Mouse (Mus musculus): ENCODE data around the gene Gnptab. TPM values are rescaled to one million over a fixed set of nuclear protein-coding genes. Genes with fewer than 3 reads are reported as not detected.

Gnptab gene
- polyA plus RNA-seq, 1 experiment from 2014 or later, result 10.1 TPM

GRCm38 (mm10) chr10:88412290-88412995, 33.5 kb downstream of the Gnptab start:
- Histone ChIP-seq H3K4me3 (ENCODE audit: low read depth, low read length) (no peak overlapping the region), H3K36me3 (ENCODE audit: control insufficient read depth, insufficient read depth, low read length) (no peaks in the 10 kb centered on the region; the same call in 1 of the 2 replicates), H3K4me1 (replicated peaks; ENCODE audit: control insufficient read depth, insufficient read depth, low read length) (no peaks in the 10 kb centered on the region), H3K9me3 (ENCODE audit: control insufficient read depth, low read length) (no peaks in the 10 kb centered on the region), H3K4me2 (no peak overlapping the region), H3K27ac (ENCODE audit: low read depth, low read length) (no peak overlapping the region), H3K27me3 (replicated peaks; ENCODE audit: control insufficient read depth, insufficient read depth, low read length) (no peaks in the 10 kb centered on the region), H3K9ac (ENCODE audit: low read depth, low read length) (no peak overlapping the region)
- DNase-seq (ENCODE audit: low spot score), result no peak
- ATAC-seq (replicated peaks; ENCODE audit: low FRiP score), result no peak
- 82% methylated on average over 17 of the region's 17 CpGs for WGBS

DNA sequence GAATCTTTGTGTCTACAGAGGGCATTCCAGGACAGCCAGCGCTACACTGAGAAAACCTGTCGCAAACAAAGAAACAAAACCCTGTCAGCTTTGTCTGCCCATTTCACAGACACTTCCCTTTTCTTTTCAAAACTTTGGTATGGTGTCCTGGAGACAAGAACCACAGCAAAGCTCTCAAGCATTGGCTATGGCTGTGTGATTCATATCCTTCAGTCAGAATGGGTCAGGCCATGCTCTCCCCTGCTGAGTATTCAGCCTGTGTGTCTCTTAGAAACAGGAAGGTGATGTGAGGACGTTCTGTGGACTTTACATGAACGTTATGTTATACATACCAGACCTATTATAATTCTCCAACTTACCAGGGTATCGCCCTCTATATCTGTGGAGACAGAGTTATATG, 38.8 kb downstream of the Gnptab start:
- Histone ChIP-seq H3K9me3 (ENCODE audit: control insufficient read depth, low read length) (no peaks in the 10 kb centered on the region), H3K4me1 (replicated peaks; ENCODE audit: control insufficient read depth, insufficient read depth, low read length) (no peaks in the 10 kb centered on the region), H3K9ac (ENCODE audit: low read depth, low read length) (no peak overlapping the region), H3K36me3 (ENCODE audit: control insufficient read depth, insufficient read depth, low read length) (no peaks in the 10 kb centered on the region; the same call in 1 of the 2 replicates), H3K27ac (ENCODE audit: low read depth, low read length) (no peak overlapping the region), H3K4me3 (ENCODE audit: low read depth, low read length) (no peak overlapping the region), H3K4me2 (no peak overlapping the region), H3K27me3 (replicated peaks; ENCODE audit: control insufficient read depth, insufficient read depth, low read length) (no peaks in the 10 kb centered on the region)
- 84% methylated on average over 5 of the region's 5 CpGs for WGBS
- ATAC-seq (replicated peaks; ENCODE audit: low FRiP score) (no peak), DNase-seq (ENCODE audit: low spot score) (no peak)

DNA sequence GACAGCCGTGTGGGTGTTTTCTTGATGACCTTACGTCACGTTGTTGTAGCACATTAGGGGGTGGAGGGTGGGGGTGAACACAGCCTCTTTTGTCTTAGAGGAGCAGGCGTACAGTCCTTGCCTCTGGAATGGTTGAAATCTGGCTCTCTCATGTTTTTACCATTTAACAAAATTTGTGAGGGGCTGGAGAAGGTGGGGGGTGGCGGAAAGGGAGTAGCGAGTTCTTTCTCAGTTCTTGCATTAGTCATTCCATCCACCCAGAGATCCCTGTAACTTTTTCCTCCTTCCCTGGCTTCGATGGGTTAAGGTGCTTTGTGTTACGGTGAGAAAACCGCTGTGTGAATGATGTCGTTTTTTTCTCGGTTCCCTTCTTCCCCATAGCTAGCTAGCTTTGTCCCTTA, 41.2 kb downstream of the Gnptab start:
- H3K9ac ChIP-seq (ENCODE audit: low read depth, low read length), result no peak overlapping the region
- DNase-seq (ENCODE audit: low spot score) (no peak), ATAC-seq (replicated peaks; ENCODE audit: low FRiP score) (no peak)
- H3K4me3 ChIP-seq (ENCODE audit: low read depth, low read length), result no peak overlapping the region
- H3K9me3 ChIP-seq (ENCODE audit: control insufficient read depth, low read length), result no peaks in the 10 kb centered on the region
- H3K27ac ChIP-seq (ENCODE audit: low read depth, low read length), result no peak overlapping the region
- H3K27me3 ChIP-seq (replicated peaks; ENCODE audit: control insufficient read depth, insufficient read depth, low read length), result no peaks in the 10 kb centered on the region
- H3K4me1 ChIP-seq (replicated peaks; ENCODE audit: control insufficient read depth, insufficient read depth, low read length), result no peaks in the 10 kb centered on the region
- no peak overlapping the region for H3K4me2 ChIP-seq
- WGBS, result 81% methylated on average over 11 of the region's 11 CpGs
- 0 out of 2 replicates have a peak, but pooled peaks cover 3% of the 10 kb centered on the region for H3K36me3 ChIP-seq (ENCODE audit: control insufficient read depth, insufficient read depth, low read length)

- Histone ChIP-seq H3K4me3 (ENCODE audit: low read depth, low read length) (no peak overlapping the region), H3K27me3 (replicated peaks; ENCODE audit: control insufficient read depth, insufficient read depth, low read length) (no peaks in the 10 kb centered on the region), H3K27ac (ENCODE audit: low read depth, low read length) (no peak overlapping the region), H3K4me1 (replicated peaks; ENCODE audit: control insufficient read depth, insufficient read depth, low read length) (no peaks in the 10 kb centered on the region), H3K9ac (ENCODE audit: low read depth, low read length) (no peak overlapping the region), H3K36me3 (ENCODE audit: control insufficient read depth, insufficient read depth, low read length) (0 out of 2 replicates have a peak, but pooled peaks cover 3% of the 10 kb centered on the region), H3K4me2 (no peak overlapping the region), H3K9me3 (ENCODE audit: control insufficient read depth, low read length) (no peaks in the 10 kb centered on the region)
- ATAC-seq (replicated peaks; ENCODE audit: low FRiP score), result no peak
- DNase-seq (ENCODE audit: low spot score), result no peak
- 85% methylated on average over 19 of the region's 19 CpGs for WGBS
Observed at GRCm38 (mm10) chr10:88420655-88421435, 41.9 kb downstream of the Gnptab start.

GRCm38 (mm10) chr10:88426158-88426816, 47.4 kb downstream of the Gnptab start:
- H3K36me3 ChIP-seq (ENCODE audit: control insufficient read depth, insufficient read depth, low read length), result peaks cover 8% of the 10 kb centered on the region; the same call in 1 of the 2 replicates
- no peaks in the 10 kb centered on the region for H3K27me3 ChIP-seq (replicated peaks; ENCODE audit: control insufficient read depth, insufficient read depth, low read length)
- WGBS, result 88% methylated on average over 2 of the region's 2 CpGs
- H3K9me3 ChIP-seq (ENCODE audit: control insufficient read depth, low read length), result no peaks in the 10 kb centered on the region
- DNase-seq (ENCODE audit: low spot score), result no peak
- H3K4me1 ChIP-seq (replicated peaks; ENCODE audit: control insufficient read depth, insufficient read depth, low read length), result no peaks in the 10 kb centered on the region
- H3K4me3 ChIP-seq (ENCODE audit: low read depth, low read length), result no peak overlapping the region
- no peak overlapping the region for H3K9ac ChIP-seq (ENCODE audit: low read depth, low read length)
- no peak overlapping the region for H3K27ac ChIP-seq (ENCODE audit: low read depth, low read length)
- ATAC-seq (replicated peaks; ENCODE audit: low FRiP score), result peak; percentile 70
- H3K4me2 ChIP-seq, result no peak overlapping the region

GRCm38 (mm10) chr10:88426896-88427295, 48.0 kb downstream of the Gnptab start:
- Histone ChIP-seq H3K9ac (ENCODE audit: low read depth, low read length) (no peak overlapping the region), H3K4me3 (ENCODE audit: low read depth, low read length) (no peak overlapping the region), H3K27me3 (replicated peaks; ENCODE audit: control insufficient read depth, insufficient read depth, low read length) (no peaks in the 10 kb centered on the region), H3K4me2 (no peak overlapping the region), H3K9me3 (ENCODE audit: control insufficient read depth, low read length) (no peaks in the 10 kb centered on the region), H3K27ac (ENCODE audit: low read depth, low read length) (no peak overlapping the region), H3K4me1 (replicated peaks; ENCODE audit: control insufficient read depth, insufficient read depth, low read length) (no peaks in the 10 kb centered on the region), H3K36me3 (ENCODE audit: control insufficient read depth, insufficient read depth, low read length) (peaks cover 8% of the 10 kb centered on the region; the same call in 1 of the 2 replicates)
- 56% methylated on average over 5 of the region's 5 CpGs for WGBS
- DNase-seq (ENCODE audit: low spot score), result no peak
- ATAC-seq (replicated peaks; ENCODE audit: low FRiP score), result no peak; the same call in 1 of the 2 replicates

DNA sequence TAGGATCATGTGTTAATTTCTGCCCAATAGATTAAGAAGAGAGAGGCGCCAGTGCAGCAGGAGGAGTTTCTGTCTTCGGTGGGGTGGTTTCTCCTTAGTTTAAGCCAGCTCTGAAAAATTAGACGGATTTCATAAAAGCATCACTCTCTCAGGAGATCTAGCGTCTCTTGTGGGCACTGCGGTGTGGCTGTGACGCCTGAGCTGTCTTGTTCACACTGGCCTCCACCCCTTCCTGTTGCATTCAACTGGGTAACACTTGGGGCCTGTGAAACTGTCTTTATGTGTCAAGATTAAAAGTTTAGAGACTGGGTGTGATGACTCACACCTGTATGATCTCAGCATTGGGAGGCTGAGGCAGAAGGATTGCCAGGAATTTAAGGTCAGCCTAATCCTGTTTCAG, 49.1 kb downstream of the Gnptab start:
- peaks cover 9% of the 10 kb centered on the region; the same call in 1 of the 2 replicates for H3K36me3 ChIP-seq (ENCODE audit: control insufficient read depth, insufficient read depth, low read length)

GRCm38 (mm10) chr10:88441224-88441623, 62.3 kb downstream of the Gnptab start:
- no peak overlapping the region for H3K27ac ChIP-seq (ENCODE audit: low read depth, low read length)
- 86% methylated on average over 6 of the region's 6 CpGs for WGBS
- ATAC-seq (replicated peaks; ENCODE audit: low FRiP score), result no peak

More for the DNA sequence above, 49.1 kb downstream of the Gnptab start:
- Histone ChIP-seq H3K4me1 (replicated peaks; ENCODE audit: control insufficient read depth, insufficient read depth, low read length) (no peaks in the 10 kb centered on the region), H3K4me2 (no peak overlapping the region), H3K9ac (ENCODE audit: low read depth, low read length) (no peak overlapping the region), H3K27me3 (replicated peaks; ENCODE audit: control insufficient read depth, insufficient read depth, low read length) (no peaks in the 10 kb centered on the region), H3K27ac (ENCODE audit: low read depth, low read length) (no peak overlapping the region), H3K4me3 (ENCODE audit: low read depth, low read length) (no peak overlapping the region), H3K9me3 (ENCODE audit: control insufficient read depth, low read length) (no peaks in the 10 kb centered on the region)
- no peak for DNase-seq (ENCODE audit: low spot score)
- 92% methylated on average over 6 of the region's 6 CpGs for WGBS
- no peak for ATAC-seq (replicated peaks; ENCODE audit: low FRiP score)

More at GRCm38 (mm10) chr10:88441224-88441623, 62.3 kb downstream of the Gnptab start:
- Histone ChIP-seq H3K27me3 (replicated peaks; ENCODE audit: control insufficient read depth, insufficient read depth, low read length) (no peaks in the 10 kb centered on the region), H3K9me3 (ENCODE audit: control insufficient read depth, low read length) (no peaks in the 10 kb centered on the region), H3K9ac (ENCODE audit: low read depth, low read length) (no peak overlapping the region), H3K4me2 (no peak overlapping the region), H3K4me3 (ENCODE audit: low read depth, low read length) (no peak overlapping the region), H3K36me3 (ENCODE audit: control insufficient read depth, insufficient read depth, low read length) (peaks cover 4% of the 10 kb centered on the region), H3K4me1 (replicated peaks; ENCODE audit: control insufficient read depth, insufficient read depth, low read length) (no peaks in the 10 kb centered on the region)
- DNase-seq (ENCODE audit: low spot score), result no peak
